In the genomic region with DNA sequence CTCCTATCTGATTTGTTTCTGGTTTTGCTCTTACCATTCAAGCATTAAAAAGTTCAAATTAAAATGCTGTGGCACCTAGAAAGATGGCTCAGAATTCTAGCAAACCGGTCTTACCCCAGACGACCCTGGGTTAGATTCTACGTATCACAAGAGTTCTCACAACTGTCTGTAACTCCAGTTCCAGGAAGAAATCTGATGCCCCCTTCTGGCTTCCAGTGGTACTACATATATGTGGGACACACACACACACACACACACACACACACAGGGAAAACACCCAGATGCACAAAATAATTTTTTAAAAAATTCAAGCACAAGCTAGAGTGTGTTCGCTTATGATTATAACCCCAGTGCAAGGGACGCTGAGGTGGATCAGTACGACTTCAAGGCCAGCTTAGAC, we compare ENCODE assay signal across 25 mouse cellular contexts. TPM values are rescaled to one million over a fixed set of nuclear protein-coding genes. Genes with fewer than 3 reads are reported as not detected.
DNase-seq lines count a peak whose midpoint lies in the region; TF ChIP-seq lines count a peak whose summit lies in the region.
"Had no signal": no experiment of that assay in that cellular context is flagged by ENCODE, and none has a peak within 500 bp of the region (broad histone marks: within the 10 kb centered on the region; RNA-seq: fewer than 3 reads in every experiment).

No protein-coding gene starts in this region.

- TF ChIP-seq POLR2A in heart, adult 2 months (IDR thresholded peaks at IDR 0.05; ENCODE audit: insufficient read depth, low read depth, low read length): no peak

- H3K9ac ChIP-seq in heart, adult 2 months (ENCODE audit: low read depth, low read length): no peak overlapping the region
- H3K9ac ChIP-seq: embryonic facial prominence, embryonic 13.5 days; forebrain, embryonic 12.5 days; heart, embryonic 13.5 days; hindbrain, embryonic 13.5 days; intestine, embryonic 15.5 days had no signal

- 94% methylated on average over 6 of the region's 6 CpGs for WGBS in heart, adult 2 months

- intact Hi-C loops in heart, adult 2 months (cut with DNase I): loop anchor here (5.0 kb wide), 1 partner anchor 144 kb away; the partner anchor contains the start of genes D6Wsu163e and Rad51ap1
- intact Hi-C loops in heart, postnatal 25 days (cut with DNase I): loop anchor here (5.0 kb wide), 1 partner anchor 144 kb away; the partner anchor contains the start of genes D6Wsu163e and Rad51ap1
- intact Hi-C loops in left cerebral cortex, adult 2 months (cut with DNase I): loop anchor here (2.0 kb wide), 1 partner anchor 145 kb away; the partner anchor contains the start of genes D6Wsu163e and Rad51ap1

- no peaks in the 10 kb centered on the region for H3K9me3 ChIP-seq in E14TG2a.4 (ENCODE audit: low read length)
- H3K9me3 ChIP-seq: embryonic facial prominence, embryonic 13.5 days; forebrain, embryonic 12.5 days; hindbrain, embryonic 13.5 days; intestine, embryonic 15.5 days had no signal

- DNase-seq in heart, adult 2 months: no peak
- no peak for DNase-seq in heart, postnatal 25 days (ENCODE audit: low spot score)
- DNase-seq in left cerebral cortex, adult 2 months (ENCODE audit: extremely low spot score in 1 of 2, low spot score in 2 of 2): no peak
- DNase-seq in left cerebral cortex, adult 18-20 months (ENCODE audit: low spot score in 2 of 2): no peak
- DNase-seq in R1 (ENCODE audit: low read depth, low spot score): peak; percentile 53
- DNase-seq in thymus, postnatal 4 days: no peak
- DNase-seq in cerebellum, adult 8-10 months: no peak
- DNase-seq: adrenal gland, postnatal 14 days; cerebellum, adult 9-10 months; cerebellum, postnatal 36 days; gastrocnemius, adult 2 months; gastrocnemius, postnatal 25 days; heart, postnatal 4 days had no signal

- H3K4me1 ChIP-seq in heart, adult 2 months (ENCODE audit: control insufficient read depth, insufficient read depth, low read length): no peaks in the 10 kb centered on the region
- peaks cover 11% of the 10 kb centered on the region for H3K4me1 ChIP-seq in E14TG2a.4 (replicated peaks; ENCODE audit: low read depth, low read length)
- H3K4me1 ChIP-seq: embryonic facial prominence, embryonic 13.5 days; forebrain, embryonic 12.5 days; heart, embryonic 13.5 days; hindbrain, embryonic 13.5 days; intestine, embryonic 15.5 days had no signal

- no peak overlapping the region for H3K4me3 ChIP-seq in heart, adult 2 months
- no peak overlapping the region for H3K4me3 ChIP-seq in left cerebral cortex, adult 2 months
- H3K4me3 ChIP-seq in E14TG2a.4 (replicated peaks; ENCODE audit: low read length): no peak overlapping the region
- H3K4me3 ChIP-seq: embryonic facial prominence, embryonic 13.5 days; forebrain, embryonic 12.5 days; gastrocnemius, adult 2 months; heart, embryonic 13.5 days; hindbrain, embryonic 13.5 days; intestine, embryonic 15.5 days had no signal

- H3K36me3 ChIP-seq in heart, adult 2 months (ENCODE audit: control insufficient read depth, insufficient read depth, low read length): no peaks in the 10 kb centered on the region
- H3K36me3 ChIP-seq in E14TG2a.4 (ENCODE audit: insufficient read depth, low read length): no peaks in the 10 kb centered on the region
- H3K36me3 ChIP-seq: embryonic facial prominence, embryonic 13.5 days; forebrain, embryonic 12.5 days; G1E; heart, embryonic 13.5 days; hindbrain, embryonic 13.5 days; intestine, embryonic 15.5 days had no signal

- TF ChIP-seq EP300 in heart, adult 2 months (IDR thresholded peaks at IDR 0.05; ENCODE audit: insufficient read depth, low read depth, low read length): no peak

- H3K27me3 ChIP-seq in heart, adult 2 months (ENCODE audit: control insufficient read depth, insufficient read depth, low read length): no peaks in the 10 kb centered on the region
- peaks cover 3% of the 10 kb centered on the region; the same call in 1 of the 2 replicates for H3K27me3 ChIP-seq in E14TG2a.4 (ENCODE audit: insufficient read depth, low read length)
- H3K27me3 ChIP-seq: embryonic facial prominence, embryonic 13.5 days; forebrain, embryonic 12.5 days; hindbrain, embryonic 13.5 days; intestine, embryonic 15.5 days had no signal

- no peak overlapping the region for H3K27ac ChIP-seq in heart, adult 2 months
- no peak overlapping the region for H3K27ac ChIP-seq in left cerebral cortex, adult 2 months
- H3K27ac ChIP-seq: embryonic facial prominence, embryonic 13.5 days; forebrain, embryonic 12.5 days; gastrocnemius, adult 2 months; heart, embryonic 13.5 days; hindbrain, embryonic 13.5 days; intestine, embryonic 15.5 days had no signal

- 0 out of 2 replicates have a peak, but pooled peaks have one; percentile 12 for TF ChIP-seq CTCF in heart, adult 2 months (IDR thresholded peaks at IDR 0.05)
- peak; percentile 25 for TF ChIP-seq CTCF in left cerebral cortex, adult 2 months (IDR thresholded peaks at IDR 0.05)
- TF ChIP-seq CTCF in E14TG2a.4 (conservative IDR thresholded peaks at IDR 0.05; ENCODE audit: low read length): peak; percentile 46

- H3K79me2 ChIP-seq in heart, adult 2 months (replicated peaks; ENCODE audit: control insufficient read depth, insufficient read depth, low read length): no peaks in the 10 kb centered on the region

RNA-seq across cellular contexts. Expression of gene Kcna6, which starts 53.2 kb away (rescaled TPM):
- total RNA-seq in heart, adult 2 months (2021): 1 to 10 TPM; 1.2 TPM
- polyA plus RNA-seq in heart, adult 2 months (2012; rRNA removed): 1.1 and 1.2 TPM in 2 replicates
- 1 to 10 TPM; 1.2 to 2.2 TPM for total RNA-seq in heart, postnatal 25 days (2021)
- 10 to 100 TPM; 56.3 to 65.4 TPM for total RNA-seq in left cerebral cortex, adult 2 months (2021)
- total RNA-seq in left cerebral cortex, adult 18-20 months (2021): 10 to 100 TPM; 63.3 to 65.8 TPM
- total RNA-seq: CH12.LX had no signal
- polyA plus RNA-seq: activated CD4-positive, CD25-positive, alpha-beta regulatory T cell, adult 4 months; G1E had no signal

RNA-seq across cellular contexts. Expression of gene Ndufa9, which starts 55.2 kb away (rescaled TPM):
- 100 to 1,000 TPM; 667 to 776 TPM for total RNA-seq in heart, adult 2 months (2021)
- polyA plus RNA-seq in heart, adult 2 months (2012; rRNA removed): 522 and 660 TPM in 2 replicates
- total RNA-seq in heart, postnatal 25 days (2021): 100 to 1,000 TPM; 774 to 795 TPM
- total RNA-seq in left cerebral cortex, adult 2 months (2021): 100 to 1,000 TPM; 135 to 150 TPM
- total RNA-seq in left cerebral cortex, adult 18-20 months (2021): 100 to 1,000 TPM; 151 to 164 TPM

RNA-seq across cellular contexts. Expression of gene Akap3, which starts 59.2 kb away (rescaled TPM):
- not detected for total RNA-seq in heart, adult 2 months (2021)
- 0.15 and 0.21 TPM in 2 replicates for polyA plus RNA-seq in heart, adult 2 months (2012; rRNA removed)
- not detected for total RNA-seq in heart, postnatal 25 days (2021)
- under 1 TPM; 0.18 to 0.35 TPM for total RNA-seq in left cerebral cortex, adult 2 months (2021)
- under 1 TPM; 0.19 to 0.26 TPM for total RNA-seq in left cerebral cortex, adult 18-20 months (2021)
- total RNA-seq: adrenal gland, adult 18-20 months; adrenal gland, postnatal 14 days; gastrocnemius, adult 2 months; gastrocnemius, postnatal 25 days; granulocyte monocyte progenitor cell, adult 5-6 weeks; heart, postnatal 4 days had no signal
- polyA plus RNA-seq: activated CD4-positive, CD25-positive, alpha-beta regulatory T cell, adult 4 months; embryonic facial prominence, embryonic 13.5 days; G1E; heart, embryonic 13.5 days; heart, postnatal 0 days; intestine, embryonic 15.5 days had no signal

Comparison
In these comparisons a context has a peak if more than half of its experiments do, and no peak if none do; other contexts are left out.
1. RNA of gene Kcna6, which starts 53.2 kb away (total RNA-seq): 63.3 to 65.8 TPM in left cerebral cortex, adult 18-20 months and 56.3 to 65.4 TPM in left cerebral cortex, adult 2 months; 1.2 to 2.2 TPM in heart, postnatal 25 days and 1.2 TPM in heart, adult 2 months; every median in the first group is over 10 times any median in the second.
2. RNA of gene Ndufa9, which starts 55.2 kb away (total RNA-seq): 774 to 795 TPM in heart, postnatal 25 days and 667 to 776 TPM in heart, adult 2 months; 151 to 164 TPM in left cerebral cortex, adult 18-20 months and 135 to 150 TPM in left cerebral cortex, adult 2 months; every median in the first group is over 4 times any median in the second.
3. Peak in every context shown above with its lines, with median percentiles within 50 percentile points of each other: CTCF ChIP-seq.